Mouse (Mus musculus) thymus, postnatal 10 days (tissue): Measurements from ENCODE around the gene Cdc42bpa.

ENCODE experiments used
- DNase-seq, 2 experiments: peaks; one replicate each; pipeline ENCODE4 v3.0.0; 2021; ENCODE audit warnings: low spot score in 2 of 2

Cdc42bpa gene

GRCm38 (mm10) chr1:180031705-180032548, 71.7 kb downstream of the Cdc42bpa start:
- DNase-seq = no peak

GRCm38 (mm10) chr1:180037461-180037860, 77.2 kb downstream of the Cdc42bpa start:
- DNase-seq = no peak

- DNase-seq = no peak
Measured at GRCm38 (mm10) chr1:180044160-180044559, 83.9 kb downstream of the Cdc42bpa start.

GRCm38 (mm10) chr1:180045172-180045571, 84.9 kb downstream of the Cdc42bpa start:
- DNase-seq = no peak

- DNase-seq = no peak
Measured at GRCm38 (mm10) chr1:180089176-180089575, 128.9 kb downstream of the Cdc42bpa start.

GRCm38 (mm10) chr1:180098426-180098825, 138.2 kb downstream of the Cdc42bpa start:
- no peak for DNase-seq

GRCm38 (mm10) chr1:180104567-180104966, 144.3 kb downstream of the Cdc42bpa start:
- no peak for DNase-seq

GRCm38 (mm10) chr1:180109050-180109449, 148.8 kb downstream of the Cdc42bpa start:
- DNase-seq = no peak

GRCm38 (mm10) chr1:180116525-180116924, 156.3 kb downstream of the Cdc42bpa start:
- DNase-seq = peak in 1 of 2 experiments; percentile 31

GRCm38 (mm10) chr1:180118233-180118632, 158.0 kb downstream of the Cdc42bpa start:
- no peak for DNase-seq

GRCm38 (mm10) chr1:180128077-180128792, 168.0 kb downstream of the Cdc42bpa start:
- no peak for DNase-seq

GRCm38 (mm10) chr1:180131402-180131801, 171.1 kb downstream of the Cdc42bpa start:
- no peak for DNase-seq

GRCm38 (mm10) chr1:180132187-180132586, 171.9 kb downstream of the Cdc42bpa start:
- DNase-seq = no peak

- DNase-seq = no peak
Measured at GRCm38 (mm10) chr1:180139158-180139557, 178.9 kb downstream of the Cdc42bpa start.

GRCm38 (mm10) chr1:180140970-180141369, 180.7 kb downstream of the Cdc42bpa start:
- DNase-seq = no peak

GRCm38 (mm10) chr1:180148036-180148435, 187.8 kb downstream of the Cdc42bpa start:
- no peak for DNase-seq

GRCm38 (mm10) chr1:180148563-180148962, 188.3 kb downstream of the Cdc42bpa start:
- no peak for DNase-seq

GRCm38 (mm10) chr1:180151191-180151590, 190.9 kb downstream of the Cdc42bpa start:
- no peak for DNase-seq

GRCm38 (mm10) chr1:180158648-180159047, 198.4 kb downstream of the Cdc42bpa start:
- no peak for DNase-seq

- DNase-seq = no peak
Measured at GRCm38 (mm10) chr1:180160545-180160944, 200.3 kb downstream of the Cdc42bpa start.

GRCm38 (mm10) chr1:180161160-180161559, 200.9 kb downstream of the Cdc42bpa start:
- DNase-seq = no peak

GRCm38 (mm10) chr1:180161566-180162355, 201.5 kb downstream of the Cdc42bpa start:
- DNase-seq = no peak
